Comparison of ENCODE assay signal across 8 mouse cellular contexts in genomic region chr17:15377901-15378300, GRCm38 (mm10). TPM values are rescaled to one million over a fixed set of nuclear protein-coding genes. Genes with fewer than 3 reads are reported as not detected.
DNase-seq lines count a peak whose midpoint lies in the region; ATAC-seq and TF ChIP-seq lines count a peak whose summit lies in the region.

No protein-coding gene starts in this region.

- peak; percentile 72 for TF ChIP-seq CTCF in left cerebral cortex, adult 2 months (IDR thresholded peaks at IDR 0.05)

- no peak overlapping the region for H3K4me3 ChIP-seq in left cerebral cortex, adult 2 months

- DNase-seq in left cerebral cortex, adult 2 months (ENCODE audit: extremely low spot score in 1 of 2, low spot score in 2 of 2), result no peak
- no peak for DNase-seq in left cerebral cortex, adult 8-10 months (ENCODE audit: low spot score in 2 of 2)
- peak; percentile 31 for DNase-seq in adrenal gland, postnatal 25 days
- DNase-seq in heart, adult 9 months (ENCODE audit: low spot score in 2 of 2), result peak; percentile 39 to 44
- peak; percentile 62 for DNase-seq in kidney, postnatal 14 days
- DNase-seq in retina, adult 2 months (ENCODE audit: low read depth, low spot score), result peak; percentile 36
- DNase-seq in ovary, adult 18-20 months (ENCODE audit: low spot score), result no peak

- ATAC-seq in monocyte, adult 5-6 weeks (replicated peaks; ENCODE audit: insufficient number of reproducible peaks, low FRiP score, low TSS enrichment, poor library complexity, severe bottlenecking), result no peak

- intact Hi-C loops in left cerebral cortex, adult 2 months (cut with DNase I), result loop anchor here (1.0 to 5.0 kb wide), 4 partner anchors 91 to 313 kb away; no protein-coding TSS in a partner anchor

- H3K27ac ChIP-seq in left cerebral cortex, adult 2 months, result no peak overlapping the region

RNA-seq across cellular contexts. Expression of gene Dll1, which starts 1.2 kb away (rescaled TPM):
- total RNA-seq in left cerebral cortex, adult 2 months (2021), result 1 to 10 TPM; 4.8 to 7.1 TPM
- 10 to 100 TPM in 1 of 4 experiments, 1 to 10 TPM in 3; 5.8 to 10.6 (median 8.0) TPM for total RNA-seq in left cerebral cortex, adult 8-10 months (2022)
- total RNA-seq in adrenal gland, postnatal 25 days (2021), result 5.9 and 6.7 TPM in 2 replicates
- 0.19 to 1.4 TPM in 2 of 3 replicates, not detected in the other for total RNA-seq in monocyte, adult 5-6 weeks (2017)

RNA-seq across cellular contexts. Expression of gene Fam120b, which starts 18.1 kb away (rescaled TPM):
- total RNA-seq in left cerebral cortex, adult 2 months (2021), result 10 to 100 TPM; 45.3 to 46.1 TPM
- total RNA-seq in left cerebral cortex, adult 8-10 months (2022), result 10 to 100 TPM; 44.8 to 48.3 (median 45.6) TPM
- total RNA-seq in adrenal gland, postnatal 25 days (2021), result 20.6 and 27.4 TPM in 2 replicates
- 25.5 to 42.6 TPM (median 29.4 TPM) in 3 replicates for total RNA-seq in monocyte, adult 5-6 weeks (2017)

Comparison
In these comparisons a context has a peak if more than half of its experiments do, and no peak if none do; other contexts are left out.
1. DNase-seq: peak in adrenal gland, postnatal 25 days (single experiment), heart, adult 9 months (2 of 2), kidney, postnatal 14 days (single experiment) and retina, adult 2 months (single experiment); none in left cerebral cortex, adult 2 months (0 of 2), left cerebral cortex, adult 8-10 months (0 of 2) and ovary, adult 18-20 months (single experiment).